Mouse (Mus musculus): ENCODE measurements at regions not wholly inside any gene's neighbourhood (a gene's known extent, or its start where the extent isn't known, plus 50 kb on each side); places are given as distances from the start of the nearest gene placed in this dataset.

DNA sequence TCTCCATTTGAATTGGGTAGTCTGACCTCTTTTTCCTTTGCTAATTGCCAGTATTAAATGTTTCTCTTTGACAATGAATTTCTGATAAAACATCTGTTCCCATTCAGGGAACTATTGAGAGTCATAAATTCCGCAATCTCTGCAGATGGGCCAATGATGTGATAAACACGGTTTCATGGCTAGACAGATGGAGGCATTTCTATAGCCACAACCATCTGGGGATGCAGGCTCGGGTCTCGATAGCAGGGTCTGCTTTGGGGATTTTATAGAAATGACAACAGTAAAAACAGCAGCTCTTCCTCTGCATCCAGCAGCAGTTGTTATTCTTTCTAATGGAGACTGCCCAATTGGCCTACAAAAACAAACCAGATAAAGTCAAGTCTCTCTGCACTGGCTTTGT lies 82.1 kb upstream of the Ralgapa2 start:
- intact Hi-C loops (cut with DNase I), result no loop called here
- DNase-seq, result no peak
- no peak for TF ChIP-seq CTCF (IDR thresholded peaks at IDR 0.05)
- H3K4me3 ChIP-seq, result no peak overlapping the region
- H3K27ac ChIP-seq, result no peak overlapping the region

DNA sequence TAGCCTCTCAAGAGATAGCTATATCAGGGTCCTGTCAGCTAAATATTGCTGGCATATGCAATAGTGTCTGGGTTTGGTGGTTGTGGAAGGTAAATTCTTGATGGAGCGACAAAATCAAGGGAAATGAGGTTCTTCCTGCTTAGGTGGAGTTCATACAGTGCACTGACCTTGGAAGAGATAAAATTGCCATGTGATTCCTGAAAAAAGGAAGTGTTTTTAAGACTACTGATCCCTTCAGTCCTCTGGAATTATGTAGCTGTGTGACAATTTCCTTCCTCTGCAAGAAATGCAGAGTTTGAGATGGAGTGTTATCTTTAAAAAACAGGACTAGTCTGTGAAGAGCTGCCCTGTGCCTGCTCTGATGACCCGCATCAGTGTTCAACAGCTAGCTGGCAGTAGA lies 83.5 kb upstream of the Ralgapa2 start:
- H3K27ac ChIP-seq, result no peak overlapping the region
- intact Hi-C loops (cut with DNase I), result no loop called here
- no peak for TF ChIP-seq CTCF (IDR thresholded peaks at IDR 0.05)
- DNase-seq, result no peak
- no peak overlapping the region for H3K4me3 ChIP-seq

- DNase-seq, result no peak
- intact Hi-C loops (cut with DNase I), result no loop called here
- H3K4me3 ChIP-seq, result no peak overlapping the region
- no peak overlapping the region for H3K27ac ChIP-seq
- no peak for TF ChIP-seq CTCF (IDR thresholded peaks at IDR 0.05)
Observed at GRCm38 (mm10) chr2:146606170-146606569, 94.0 kb upstream of the Ralgapa2 start.

DNA sequence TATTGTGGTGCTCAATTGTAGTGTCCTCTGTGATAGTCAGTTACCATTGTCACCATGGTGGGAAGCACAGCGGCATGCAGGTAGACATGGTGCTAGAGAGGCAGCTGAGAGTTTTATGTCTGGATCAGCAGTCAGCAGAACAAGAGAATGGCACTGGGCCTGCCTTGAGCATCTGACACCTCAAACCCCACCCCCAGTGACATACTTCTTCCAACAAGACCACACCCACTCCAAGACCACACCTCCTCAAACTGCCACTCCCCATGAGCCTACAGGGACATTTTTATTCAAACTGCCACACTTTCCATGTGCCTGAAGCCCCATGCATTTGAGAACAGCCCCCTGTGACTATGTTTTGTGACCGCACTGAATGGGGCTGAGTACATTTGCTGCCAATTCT lies 98.8 kb upstream of the Ralgapa2 start:
- intact Hi-C loops (cut with DNase I), result no loop called here
- no peak for TF ChIP-seq CTCF (IDR thresholded peaks at IDR 0.05)
- H3K4me3 ChIP-seq, result no peak overlapping the region
- DNase-seq, result no peak
- H3K27ac ChIP-seq, result no peak overlapping the region

GRCm38 (mm10) chr2:146611886-146612521 lies 99.9 kb upstream of the Ralgapa2 start:
- intact Hi-C loops (cut with DNase I), result no loop called here
- H3K4me3 ChIP-seq, result no peak overlapping the region
- peak; percentile 87 for TF ChIP-seq CTCF (IDR thresholded peaks at IDR 0.05)
- no peak overlapping the region for H3K27ac ChIP-seq
- peak; percentile 75 for DNase-seq

- peak overlapping the region; percentile 54 for H3K4me3 ChIP-seq
- H3K27ac ChIP-seq, result 0 out of 2 replicates have a peak overlapping the region, but pooled peaks have one; percentile 17
- DNase-seq, result peak; percentile 39
- intact Hi-C loops (cut with DNase I), result loop anchor here (1.0 kb wide), 1 partner anchor 142 kb away; no protein-coding TSS in a partner anchor
- peak; percentile 80 for TF ChIP-seq CTCF (IDR thresholded peaks at IDR 0.05)
Observed at GRCm38 (mm10) chr2:146612522-146613288, 100.6 kb upstream of the Ralgapa2 start.

GRCm38 (mm10) chr2:146621167-146621566 lies 109.0 kb upstream of the Ralgapa2 start:
- intact Hi-C loops (cut with DNase I), result no loop called here
- Histone ChIP-seq H3K4me3 (no peak overlapping the region), H3K27ac (no peak overlapping the region)
- DNase-seq, result peak; percentile 22
- peak; percentile 53 for TF ChIP-seq CTCF (IDR thresholded peaks at IDR 0.05)

- no peak overlapping the region for H3K4me3 ChIP-seq
- no peak for DNase-seq
- TF ChIP-seq CTCF (IDR thresholded peaks at IDR 0.05), result no peak
- H3K27ac ChIP-seq, result no peak overlapping the region
- intact Hi-C loops (cut with DNase I), result no loop called here
Observed at GRCm38 (mm10) chr2:146623052-146623451, 110.9 kb upstream of the Ralgapa2 start.

DNA sequence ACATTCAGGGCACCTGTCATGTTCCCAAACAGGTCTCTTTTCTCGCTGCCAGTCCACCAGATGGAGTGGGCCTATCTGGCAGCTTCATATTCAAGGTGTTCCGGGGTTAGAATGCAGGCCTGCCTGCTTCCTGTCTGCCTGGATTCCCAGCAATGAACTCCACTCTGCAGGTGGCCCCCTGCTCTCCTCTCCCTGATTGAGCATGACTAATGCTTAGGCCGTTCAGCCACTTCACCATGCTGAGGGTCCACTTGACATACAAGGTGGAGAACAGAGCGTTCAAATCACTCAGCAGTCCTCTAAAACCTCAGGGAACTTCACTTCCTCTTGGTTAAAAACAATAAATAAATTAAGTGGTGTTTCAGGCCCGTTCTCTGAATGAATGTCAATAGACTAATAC lies 112.1 kb upstream of the Ralgapa2 start:
- no peak for DNase-seq
- intact Hi-C loops (cut with DNase I), result no loop called here
- Histone ChIP-seq H3K4me3 (no peak overlapping the region), H3K27ac (no peak overlapping the region)
- TF ChIP-seq CTCF (IDR thresholded peaks at IDR 0.05), result no peak

DNA sequence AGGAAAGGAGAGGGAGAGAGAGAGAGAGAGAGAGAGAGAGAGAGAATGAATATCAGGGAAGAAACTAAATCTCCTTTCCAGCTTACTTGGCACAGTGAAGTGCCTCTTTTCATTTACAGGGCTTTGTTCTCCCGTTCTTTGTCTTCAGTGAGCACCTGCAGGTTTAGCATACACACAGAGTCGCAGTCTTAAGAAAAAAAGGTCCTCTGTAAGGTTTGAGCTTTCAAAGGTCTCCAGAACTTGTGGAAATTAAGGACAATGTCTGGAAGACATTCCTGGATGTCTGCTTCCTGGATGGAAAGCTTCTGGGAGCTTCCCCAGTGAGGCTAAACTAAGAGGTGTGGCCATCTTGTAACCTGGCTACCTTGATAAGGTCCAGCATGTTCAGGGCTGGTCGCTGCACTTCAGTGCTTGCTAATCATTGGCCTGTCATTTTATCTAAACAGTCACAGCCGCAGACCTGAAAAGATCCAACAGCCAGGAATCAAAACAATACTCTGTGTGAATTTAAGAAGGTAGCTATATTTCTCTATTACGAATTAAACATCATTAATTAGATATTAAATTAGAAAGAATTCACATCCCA lies 113.1 kb upstream of the Ralgapa2 start:
- no peak for DNase-seq
- Histone ChIP-seq H3K27ac (no peak overlapping the region), H3K4me3 (no peak overlapping the region)
- no peak for TF ChIP-seq CTCF (IDR thresholded peaks at IDR 0.05)
- intact Hi-C loops (cut with DNase I), result no loop called here

GRCm38 (mm10) chr2:146626531-146626930 lies 114.4 kb upstream of the Ralgapa2 start:
- no peak for TF ChIP-seq CTCF (IDR thresholded peaks at IDR 0.05)
- H3K4me3 ChIP-seq, result no peak overlapping the region
- no peak for DNase-seq
- no peak overlapping the region for H3K27ac ChIP-seq
- intact Hi-C loops (cut with DNase I), result no loop called here

DNA sequence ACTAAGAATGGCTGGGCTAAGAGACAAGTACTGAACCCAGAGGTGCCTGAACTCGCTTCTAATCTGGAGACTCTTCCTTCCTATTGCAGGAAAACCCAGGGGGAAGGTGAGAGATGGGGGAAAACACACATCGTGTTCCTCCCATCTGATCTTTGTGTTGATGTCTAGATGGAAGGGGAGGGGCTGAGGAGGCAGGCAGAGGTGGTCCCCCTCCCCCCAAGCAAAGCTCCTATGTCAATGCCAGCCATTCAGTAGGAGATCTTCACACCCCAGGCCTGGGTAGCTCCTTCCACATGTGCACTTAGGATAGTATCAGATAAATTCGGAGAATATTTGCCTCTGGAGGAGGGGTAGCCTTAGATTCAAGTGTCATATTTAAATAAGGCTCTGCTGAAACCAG lies 118.0 kb upstream of the Ralgapa2 start:
- no peak overlapping the region for H3K4me3 ChIP-seq
- intact Hi-C loops (cut with DNase I), result loop anchor here (10.0 kb wide), 2 partner anchors 325 to 635 kb away; no protein-coding TSS in a partner anchor
- no peak for TF ChIP-seq CTCF (IDR thresholded peaks at IDR 0.05)
- no peak for DNase-seq
- H3K27ac ChIP-seq, result no peak overlapping the region

DNA sequence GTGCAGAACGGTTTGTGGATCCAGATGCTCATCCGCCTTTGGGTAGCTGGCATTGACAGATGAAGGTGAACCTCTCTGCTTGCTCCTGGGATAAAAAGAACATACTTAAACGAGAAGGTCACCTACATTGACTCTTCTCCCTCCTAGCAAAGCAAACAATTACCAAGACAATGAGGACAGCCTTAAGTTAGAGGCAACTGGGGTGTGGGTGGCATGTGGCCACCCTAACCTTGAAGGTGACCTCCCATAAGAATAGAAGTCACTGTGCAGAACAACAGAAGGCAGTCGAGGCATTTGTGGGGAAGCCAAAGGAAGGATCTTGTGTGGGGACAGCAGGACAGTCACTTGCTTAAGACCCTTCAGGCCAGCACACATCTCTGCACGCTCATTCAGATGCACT lies 119.0 kb upstream of the Ralgapa2 start:
- TF ChIP-seq CTCF (IDR thresholded peaks at IDR 0.05), result no peak
- intact Hi-C loops (cut with DNase I), result loop anchor here (10.0 kb wide), 2 partner anchors 324 to 634 kb away; no protein-coding TSS in a partner anchor
- no peak for DNase-seq
- H3K27ac ChIP-seq, result no peak overlapping the region
- H3K4me3 ChIP-seq, result no peak overlapping the region

All from gastrocnemius, adult 2 months (tissue).